Mouse (Mus musculus): ENCODE results near the gene Guca1b. TPM values are rescaled to one million over a fixed set of nuclear protein-coding genes. Genes with fewer than 3 reads are reported as not detected.

Gene Guca1b
- polyA plus RNA-seq, 1 experiment, result 0.20 TPM

GRCm38 (mm10) chr17:47436156-47436906, 51.1 kb downstream of the Guca1b start, which contains the start of gene AI661453:
TSS of gene AI661453 (plus strand) at chr17:47436615.
- H3K27me3 ChIP-seq (ENCODE audit: control insufficient read depth, insufficient read depth, insufficient read length), result peaks cover 30% of the 10 kb centered on the region

DNA sequence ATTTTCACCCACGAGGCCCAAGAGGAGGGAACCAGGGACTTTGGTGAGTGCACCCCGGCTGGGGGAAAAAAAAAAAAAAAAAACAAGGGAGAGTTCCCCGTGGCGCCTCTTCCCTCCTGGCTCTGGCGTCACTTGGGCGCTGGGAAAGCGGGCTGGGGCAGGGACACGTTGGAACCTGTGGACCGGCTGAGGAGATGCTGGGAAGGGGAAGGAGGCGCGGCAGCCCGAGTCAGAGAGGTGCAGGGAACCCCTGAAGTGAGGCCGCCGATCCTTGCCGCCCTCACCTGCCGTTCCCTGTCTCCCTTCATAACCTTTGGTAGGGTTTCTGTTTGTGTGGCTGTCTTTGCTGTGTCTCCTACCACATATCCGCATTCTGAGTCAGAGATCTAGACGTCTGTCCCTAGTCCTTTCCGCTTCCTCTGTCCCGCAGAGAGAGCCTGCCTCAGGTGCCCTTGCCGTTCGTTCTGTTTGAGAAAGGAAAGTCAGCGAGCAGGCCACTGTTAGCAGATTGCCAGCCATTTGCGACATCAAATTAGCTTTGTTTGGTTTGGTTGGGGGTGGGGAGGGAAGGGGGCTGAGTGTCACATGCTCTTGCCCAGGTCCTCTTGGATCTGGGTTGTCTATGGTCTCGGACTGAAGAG, 51.8 kb downstream of the Guca1b start, which contains the start of gene 1700001C19Rik:
Gene 1700001C19Rik, minus strand, starts transcription at position 470 of the 641 bp plus-strand sequence.
- Histone ChIP-seq H3K27me3 (ENCODE audit: control insufficient read depth, insufficient read depth, insufficient read length) (peaks cover 30% of the 10 kb centered on the region), H3K79me2 (ENCODE audit: control insufficient read depth, insufficient read depth) (no peaks in the 10 kb centered on the region), H3K36me3 (ENCODE audit: control insufficient read depth, insufficient read depth) (no peaks in the 10 kb centered on the region), H3ac (ENCODE audit: control insufficient read depth, insufficient read length) (no peak within 1 kb of the TSS), H3K4me3 (no peak within 1 kb of the TSS), H3K4me2 (ENCODE audit: low read depth) (peak within 1 kb of the TSS; percentile 34)
- TF ChIP-seq CEBPB (IDR thresholded peaks at IDR 0.05; ENCODE audit: insufficient read depth, poor library complexity, severe bottlenecking), result no peak
- no peak for TF ChIP-seq USF1 (IDR thresholded peaks at IDR 0.05; ENCODE audit: low read depth)
- TF ChIP-seq POLR2A (IDR thresholded peaks at IDR 0.05; ENCODE audit: insufficient read length, low read depth), result no peak

More at GRCm38 (mm10) chr17:47436156-47436906, 51.1 kb downstream of the Guca1b start, which contains the start of gene AI661453:
- Histone ChIP-seq H3ac (ENCODE audit: control insufficient read depth, insufficient read length) (no peak within 1 kb of the TSS), H3K36me3 (ENCODE audit: control insufficient read depth, insufficient read depth) (no peaks in the 10 kb centered on the region), H3K4me2 (ENCODE audit: low read depth) (peak within 1 kb of the TSS; percentile 34), H3K4me3 (no peak within 1 kb of the TSS), H3K79me2 (ENCODE audit: control insufficient read depth, insufficient read depth) (no peaks in the 10 kb centered on the region)
- no peak for TF ChIP-seq POLR2AphosphoS2 (IDR thresholded peaks at IDR 0.05; ENCODE audit: insufficient read length, low read depth)

- Histone ChIP-seq H3K27me3 (ENCODE audit: control insufficient read depth, insufficient read depth, insufficient read length) (peaks cover 25% of the 10 kb centered on the region), H3K4me3 (no peak overlapping the region), H3K36me3 (ENCODE audit: control insufficient read depth, insufficient read depth) (no peaks in the 10 kb centered on the region), H3ac (ENCODE audit: control insufficient read depth, insufficient read length) (no peak overlapping the region), H3K79me2 (ENCODE audit: control insufficient read depth, insufficient read depth) (no peaks in the 10 kb centered on the region), H3K4me2 (ENCODE audit: low read depth) (no peak overlapping the region)
- TF ChIP-seq USF1 (IDR thresholded peaks at IDR 0.05; ENCODE audit: low read depth), result no peak
- TF ChIP-seq TCF3 (IDR thresholded peaks at IDR 0.05; ENCODE audit: insufficient read length, low read depth), result no peak
Measured at GRCm38 (mm10) chr17:47438611-47439010, 53.4 kb downstream of the Guca1b start.

- H3K27me3 ChIP-seq (ENCODE audit: control insufficient read depth, insufficient read depth, insufficient read length), result peaks cover 25% of the 10 kb centered on the region
- no peak overlapping the region for H3K4me2 ChIP-seq (ENCODE audit: low read depth)
Measured at GRCm38 (mm10) chr17:47439396-47440028, 54.3 kb downstream of the Guca1b start.

GRCm38 (mm10) chr17:47440359-47440890, 55.2 kb downstream of the Guca1b start:
- H3K36me3 ChIP-seq (ENCODE audit: control insufficient read depth, insufficient read depth), result no peaks in the 10 kb centered on the region
- peaks cover 25% of the 10 kb centered on the region for H3K27me3 ChIP-seq (ENCODE audit: control insufficient read depth, insufficient read depth, insufficient read length)
- no peak overlapping the region for H3K4me3 ChIP-seq
- no peak overlapping the region for H3K4me2 ChIP-seq (ENCODE audit: low read depth)
- no peak overlapping the region for H3ac ChIP-seq (ENCODE audit: control insufficient read depth, insufficient read length)
- H3K79me2 ChIP-seq (ENCODE audit: control insufficient read depth, insufficient read depth), result no peaks in the 10 kb centered on the region
- no peak for TF ChIP-seq MYOG (IDR thresholded peaks at IDR 0.05; ENCODE audit: control insufficient read depth in 1 of 3, insufficient read depth in 1 of 3, insufficient read length in 2 of 3, low read depth in 2 of 3)
- no peak for TF ChIP-seq USF1 (IDR thresholded peaks at IDR 0.05; ENCODE audit: low read depth)
- TF ChIP-seq SRF (IDR thresholded peaks at IDR 0.05; ENCODE audit: control insufficient read depth, insufficient read length, low read depth), result no peak
- no peak for TF ChIP-seq MAX (IDR thresholded peaks at IDR 0.05; ENCODE audit: low read depth)
- TF ChIP-seq MYOD1 (IDR thresholded peaks at IDR 0.05; ENCODE audit: control insufficient read depth in 1 of 3, insufficient read length in 2 of 3, low read depth in 2 of 3), result no peak
- TF ChIP-seq POLR2A (IDR thresholded peaks at IDR 0.05; ENCODE audit: insufficient read length, low read depth), result no peak

More at GRCm38 (mm10) chr17:47439396-47440028, 54.3 kb downstream of the Guca1b start:
- TF ChIP-seq MYOD1 (IDR thresholded peaks at IDR 0.05; ENCODE audit: control insufficient read depth in 1 of 3, insufficient read length in 2 of 3, low read depth in 2 of 3) (no peak), REST (IDR thresholded peaks at IDR 0.05; ENCODE audit: insufficient read depth, insufficient read length) (no peak), MYOG (IDR thresholded peaks at IDR 0.05; ENCODE audit: control insufficient read depth in 1 of 3, insufficient read depth in 1 of 3, insufficient read length in 2 of 3, low read depth in 2 of 3) (no peak), TCF3 (IDR thresholded peaks at IDR 0.05; ENCODE audit: insufficient read length, low read depth) (no peak), CEBPB (IDR thresholded peaks at IDR 0.05; ENCODE audit: insufficient read depth, poor library complexity, severe bottlenecking) (no peak), POLR2AphosphoS2 (IDR thresholded peaks at IDR 0.05; ENCODE audit: insufficient read length, low read depth) (no peak), POLR2A (IDR thresholded peaks at IDR 0.05; ENCODE audit: insufficient read length, low read depth) (no peak), E2F4 (IDR thresholded peaks at IDR 0.05; ENCODE audit: insufficient read depth) (no peak), SRF (IDR thresholded peaks at IDR 0.05; ENCODE audit: control insufficient read depth, insufficient read length, low read depth) (no peak)
- Histone ChIP-seq H3K36me3 (ENCODE audit: control insufficient read depth, insufficient read depth) (no peaks in the 10 kb centered on the region), H3K79me2 (ENCODE audit: control insufficient read depth, insufficient read depth) (no peaks in the 10 kb centered on the region), H3ac (ENCODE audit: control insufficient read depth, insufficient read length) (no peak overlapping the region), H3K4me3 (no peak overlapping the region)
